Mouse (Mus musculus): ENCODE data around the gene Anks3. TPM values are rescaled to one million over a fixed set of nuclear protein-coding genes. Genes with fewer than 3 reads are reported as not detected.

Gene Anks3
- polyA plus RNA-seq, 1 experiment from 2014 or later, result 58.2 TPM

DNA sequence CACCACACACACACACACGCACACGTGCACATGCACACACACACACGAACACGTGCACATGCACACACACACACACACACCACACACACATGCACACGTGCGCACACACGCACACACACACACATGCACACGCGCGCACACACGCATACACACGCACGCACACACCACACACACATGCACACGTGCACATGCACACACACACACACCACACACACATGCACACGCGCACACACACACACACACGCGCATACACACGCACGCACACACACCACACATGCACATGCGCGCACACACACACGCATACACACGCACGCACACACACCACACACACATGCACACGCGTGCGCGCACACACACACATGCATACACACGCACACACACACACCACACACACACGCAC, 28.6 kb downstream of the Anks3 start:
- ChIA-PET CTCF (no interaction called here), POLR2A (no interaction called here)
- no peaks in the 10 kb centered on the region for H3K27me3 ChIP-seq
- ATAC-seq (no peak), DNase-seq (ENCODE audit: low read depth, low spot score) (no peak)
- no peak for TF ChIP-seq CTCF (IDR thresholded peaks at IDR 0.05)
- in situ Hi-C loops (cut with MboI; ENCODE audit: low pct_unique_long_range_greater_than_20kb), result no loop called here

DNA sequence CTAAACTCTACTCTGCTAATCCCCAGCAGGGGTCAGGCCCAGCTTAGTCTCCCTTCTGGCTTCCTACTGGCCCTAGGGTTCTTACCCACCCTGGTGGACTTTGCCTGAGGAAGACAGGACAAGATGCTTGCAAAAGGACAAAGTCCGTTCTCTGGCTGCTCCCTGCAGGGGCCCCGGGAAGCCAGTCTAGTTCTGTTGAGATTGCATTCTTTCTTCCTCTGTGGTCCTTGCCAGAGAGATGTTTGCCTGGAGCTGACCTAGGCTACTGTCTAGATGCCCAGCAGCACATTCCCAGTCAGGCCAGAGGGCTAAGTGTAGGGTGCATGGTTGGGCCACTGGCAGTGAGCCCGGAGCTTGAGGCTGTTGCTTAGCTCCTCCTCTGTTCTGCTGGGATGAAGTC, 31.6 kb downstream of the Anks3 start:
- POLR2A ChIA-PET, result no interaction called here
- ATAC-seq, result no peak
- no peaks in the 10 kb centered on the region for H3K27me3 ChIP-seq
- no peak for DNase-seq (ENCODE audit: low read depth, low spot score)
- TF ChIP-seq CTCF (IDR thresholded peaks at IDR 0.05), result no peak
- in situ Hi-C loops (cut with MboI; ENCODE audit: low pct_unique_long_range_greater_than_20kb), result no loop called here
- CTCF ChIA-PET, result interaction anchor here (1.2 to 1.6 kb wide), 2 partner anchors 13 to 14 kb away, joined by 3 read pairs; no protein-coding TSS in a partner anchor

DNA sequence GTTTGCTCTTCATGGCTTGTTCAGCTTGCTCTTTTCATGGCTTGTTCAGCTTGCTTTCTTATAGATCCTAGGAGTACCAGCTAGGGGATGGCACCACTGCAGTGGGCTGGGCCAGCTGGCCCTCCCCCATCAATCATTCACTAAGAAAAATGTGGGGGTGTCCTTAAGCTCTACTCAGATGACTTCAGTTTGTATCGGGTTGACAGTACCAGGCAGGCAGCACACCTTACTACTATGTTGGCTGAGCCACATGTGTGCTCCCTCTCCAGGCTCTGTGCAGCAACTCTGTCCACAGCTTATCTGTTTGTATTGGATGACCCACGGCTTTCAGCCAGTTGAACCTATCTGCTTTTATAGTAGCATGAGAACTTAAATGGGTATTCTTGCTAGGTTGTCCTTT, 35.5 kb downstream of the Anks3 start:
- no peak for DNase-seq (ENCODE audit: low read depth, low spot score)
- ATAC-seq, result no peak
- CTCF ChIA-PET, result interaction anchor here (3.4 kb wide), 1 partner anchor 15 kb away, joined by 15 read pairs; no protein-coding TSS in a partner anchor
- POLR2A ChIA-PET, result interaction anchor here (0.6 kb wide), 1 partner anchor 95 kb away, joined by 3 read pairs; no protein-coding TSS in a partner anchor
- H3K27me3 ChIP-seq, result no peaks in the 10 kb centered on the region
- in situ Hi-C loops (cut with MboI; ENCODE audit: low pct_unique_long_range_greater_than_20kb), result no loop called here
- no peak for TF ChIP-seq CTCF (IDR thresholded peaks at IDR 0.05)

DNA sequence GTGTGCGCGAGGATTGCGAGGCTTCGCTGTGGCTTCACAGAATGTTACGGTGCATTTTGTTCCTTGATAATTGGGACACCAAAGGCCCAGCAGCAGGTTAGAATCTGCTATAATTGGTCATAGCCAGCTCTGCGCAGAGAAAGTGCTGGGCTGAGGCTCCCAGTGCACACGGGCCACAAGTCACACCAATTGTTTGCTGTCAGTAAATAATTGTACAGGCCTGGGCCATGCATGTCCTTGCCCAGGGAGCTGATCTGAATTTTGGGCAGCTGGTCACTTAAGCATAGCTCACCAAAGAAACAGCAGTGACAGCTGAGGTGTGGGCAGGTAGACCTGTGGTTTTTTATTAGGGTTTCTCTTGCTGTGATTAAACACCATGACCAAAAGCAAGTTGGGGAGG, 36.0 kb downstream of the Anks3 start:
- ATAC-seq (no peak), DNase-seq (ENCODE audit: low read depth, low spot score) (no peak)
- ChIA-PET CTCF (interaction anchor here (3.4 kb wide), 1 partner anchor 14 kb away, joined by 15 read pairs; no protein-coding TSS in a partner anchor), POLR2A (interaction anchor here (0.6 kb wide), 2 partner anchors 48 to 95 kb away, joined by 3 read pairs; partner anchors contain the start of gene Ubald1)
- TF ChIP-seq CTCF (IDR thresholded peaks at IDR 0.05), result no peak
- H3K27me3 ChIP-seq, result no peaks in the 10 kb centered on the region
- in situ Hi-C loops (cut with MboI; ENCODE audit: low pct_unique_long_range_greater_than_20kb), result no loop called here

DNA sequence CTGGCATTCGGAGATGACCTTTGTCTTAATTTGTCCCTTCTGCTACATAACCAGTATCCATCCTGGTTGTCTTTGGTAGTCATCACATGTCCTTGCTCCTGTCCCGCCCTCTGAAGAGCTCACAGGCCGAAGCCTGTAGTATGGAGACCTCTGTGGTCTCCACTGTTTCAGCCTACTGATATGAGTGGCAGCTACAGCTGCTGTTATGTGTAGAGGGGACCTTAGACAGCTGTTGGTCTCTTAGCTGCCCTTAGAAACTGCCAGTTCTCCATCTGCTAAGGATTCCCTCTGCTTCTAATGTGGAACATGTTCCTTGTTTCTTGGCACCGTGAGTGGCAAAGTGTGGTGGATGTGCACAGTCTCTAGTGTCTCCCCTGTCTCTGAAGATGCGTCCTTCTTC, 40.0 kb downstream of the Anks3 start:
- H3K27me3 ChIP-seq, result no peaks in the 10 kb centered on the region
- no peak for DNase-seq (ENCODE audit: low read depth, low spot score)
- ChIA-PET CTCF (interaction anchor here (1.5 kb wide), 1 partner anchor 10 kb away, joined by 6 read pairs; no protein-coding TSS in a partner anchor), POLR2A (no interaction called here)
- ATAC-seq, result no peak
- in situ Hi-C loops (cut with MboI; ENCODE audit: low pct_unique_long_range_greater_than_20kb), result no loop called here
- no peak for TF ChIP-seq CTCF (IDR thresholded peaks at IDR 0.05)

DNA sequence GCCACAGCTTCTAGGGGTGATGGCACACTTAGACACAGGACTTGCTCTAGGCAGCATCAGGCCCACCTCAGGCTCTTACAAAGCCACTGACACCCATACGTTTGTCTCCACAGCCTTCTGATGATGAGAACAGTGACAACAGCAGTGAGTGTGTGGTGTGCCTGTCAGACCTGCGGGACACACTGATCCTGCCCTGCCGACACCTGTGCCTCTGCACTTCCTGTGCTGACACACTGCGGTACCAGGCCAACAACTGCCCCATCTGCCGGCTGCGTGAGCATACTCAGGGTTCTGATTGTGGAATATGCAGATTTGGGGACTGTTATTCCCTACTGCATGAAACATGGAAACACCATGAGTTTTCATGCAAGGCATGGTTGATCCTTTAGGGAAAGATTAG, 41.5 kb downstream of the Anks3 start:
- POLR2A ChIA-PET, result no interaction called here
- in situ Hi-C loops (cut with MboI; ENCODE audit: low pct_unique_long_range_greater_than_20kb), result no loop called here

DNA sequence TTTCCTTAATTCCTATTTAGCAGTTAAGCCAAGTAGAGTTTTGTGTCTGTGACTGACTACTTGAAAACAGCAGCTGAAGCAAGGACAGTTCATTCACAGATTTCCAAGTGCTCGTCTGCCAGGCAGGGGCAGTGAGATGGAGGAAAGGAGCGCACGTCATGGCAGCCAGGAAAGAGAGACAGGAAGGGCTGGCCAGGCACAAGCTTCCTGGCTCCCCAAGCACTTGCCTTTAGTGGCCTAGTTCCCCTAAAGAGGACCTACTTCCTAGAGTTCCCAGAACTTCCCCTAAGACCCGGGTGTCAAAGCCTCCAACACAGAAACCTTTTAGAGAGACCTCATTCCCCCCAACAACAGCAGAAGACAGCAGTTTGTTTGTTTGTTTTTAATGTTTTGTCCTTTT, 43.4 kb downstream of the Anks3 start:
- no peak for DNase-seq (ENCODE audit: low read depth, low spot score)
- no peak for ATAC-seq
- in situ Hi-C loops (cut with MboI; ENCODE audit: low pct_unique_long_range_greater_than_20kb), result no loop called here
- POLR2A ChIA-PET, result no interaction called here
- CTCF ChIA-PET, result no interaction called here
- H3K27me3 ChIP-seq, result no peaks in the 10 kb centered on the region
- no peak for TF ChIP-seq CTCF (IDR thresholded peaks at IDR 0.05)

More for the DNA sequence above, 41.5 kb downstream of the Anks3 start:
- CTCF ChIA-PET, result interaction anchor here (1.8 kb wide), 1 partner anchor 9 kb away, joined by 11 read pairs; no protein-coding TSS in a partner anchor
- DNase-seq (ENCODE audit: low read depth, low spot score) (no peak), ATAC-seq (no peak)
- no peak for TF ChIP-seq CTCF (IDR thresholded peaks at IDR 0.05)
- no peaks in the 10 kb centered on the region for H3K27me3 ChIP-seq

DNA sequence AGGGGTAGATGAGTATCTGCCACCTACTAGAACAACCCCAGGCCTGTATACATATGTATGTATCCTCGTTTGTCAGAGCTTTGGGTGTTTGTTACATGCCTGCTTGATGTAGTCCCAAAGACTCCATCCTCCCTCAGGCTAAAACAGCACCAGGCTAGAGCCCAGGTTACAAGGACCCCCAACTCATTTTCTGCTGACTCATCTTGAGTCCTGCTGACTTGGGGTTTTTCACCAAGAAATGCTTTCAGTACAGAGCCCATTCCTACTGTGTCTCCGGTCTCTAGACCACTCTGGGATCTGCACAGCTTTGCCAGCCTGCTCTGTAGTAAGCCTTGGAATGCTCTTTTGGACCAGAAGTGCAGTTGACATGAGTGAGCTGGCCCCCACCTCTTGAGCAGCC, 47.4 kb downstream of the Anks3 start:
- no peak for TF ChIP-seq CTCF (IDR thresholded peaks at IDR 0.05)
- POLR2A ChIA-PET, result no interaction called here
- in situ Hi-C loops (cut with MboI; ENCODE audit: low pct_unique_long_range_greater_than_20kb), result no loop called here
- CTCF ChIA-PET, result no interaction called here
- no peaks in the 10 kb centered on the region for H3K27me3 ChIP-seq
- DNase-seq (ENCODE audit: low read depth, low spot score) (no peak), ATAC-seq (no peak)

DNA sequence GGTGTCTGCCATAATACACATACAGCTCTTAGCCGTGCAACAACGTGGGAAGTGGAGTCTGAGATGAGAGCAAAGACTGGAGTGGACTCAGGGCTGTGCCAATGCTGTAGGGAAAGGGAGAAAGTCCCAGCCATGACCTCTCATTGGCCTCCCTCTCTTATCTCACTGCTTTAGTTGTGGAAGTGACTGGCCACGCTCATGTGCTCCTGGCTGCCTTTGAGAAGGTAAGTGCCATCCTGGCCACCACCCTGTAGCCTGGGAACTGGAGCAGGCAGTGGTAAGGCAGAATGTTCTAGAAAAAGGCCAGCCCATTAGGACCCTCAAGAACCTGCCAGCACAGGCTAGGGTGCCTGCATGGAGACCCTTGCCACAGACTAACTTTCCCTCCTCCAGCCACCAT, 48.1 kb downstream of the Anks3 start:
- CTCF ChIA-PET, result no interaction called here
- POLR2A ChIA-PET, result no interaction called here
- no peak for ATAC-seq
- in situ Hi-C loops (cut with MboI; ENCODE audit: low pct_unique_long_range_greater_than_20kb), result no loop called here
- no peak for DNase-seq (ENCODE audit: low read depth, low spot score)
- no peak for TF ChIP-seq CTCF (IDR thresholded peaks at IDR 0.05)
- H3K27me3 ChIP-seq, result no peaks in the 10 kb centered on the region

DNA sequence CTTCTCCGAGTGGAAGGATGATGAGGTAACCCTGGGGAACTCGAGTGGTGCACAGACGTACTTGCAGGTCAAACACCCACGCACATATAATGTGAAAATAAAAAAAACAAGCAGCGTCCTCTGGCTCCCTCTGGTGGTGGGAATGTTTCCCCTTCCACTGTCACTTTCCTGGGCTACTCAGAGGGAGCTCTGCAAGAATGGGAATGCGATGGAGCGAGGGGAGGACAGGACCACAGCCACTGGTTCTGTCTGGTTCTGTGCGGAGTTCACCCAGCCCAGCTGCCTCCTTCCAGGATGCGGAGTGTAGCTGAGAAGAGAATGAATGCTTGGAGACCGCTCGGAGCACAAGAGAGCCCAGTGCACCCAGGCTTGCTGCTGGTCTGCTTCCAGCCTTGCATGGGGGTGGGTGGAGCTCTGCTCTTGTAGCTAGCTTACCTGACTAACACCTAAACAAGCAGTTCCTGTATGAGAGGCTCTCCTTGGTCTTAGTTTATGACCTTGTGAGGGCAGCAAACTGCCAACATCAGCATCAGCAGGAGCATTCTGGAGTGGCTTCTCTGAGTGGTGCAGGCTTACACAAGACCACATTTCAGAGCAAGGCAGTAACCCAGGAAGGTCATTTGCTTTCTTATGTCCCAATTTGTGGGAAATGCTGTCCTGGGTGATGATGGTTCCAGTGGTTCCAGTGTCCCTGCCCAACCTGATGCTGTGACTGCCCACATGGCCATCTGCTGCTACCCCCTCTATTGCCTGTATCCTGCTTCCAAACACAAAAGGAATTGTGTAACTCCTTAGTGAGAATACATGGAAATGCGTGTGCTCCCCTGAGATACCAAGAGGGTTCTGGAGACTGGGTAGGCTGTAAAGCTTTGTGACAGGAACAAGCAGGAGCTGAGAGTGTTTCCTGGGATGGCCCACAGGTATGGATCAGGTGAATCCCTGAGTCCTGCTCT, 49.9 kb downstream of the Anks3 start:
- DNase-seq (ENCODE audit: low read depth, low spot score), result peak; percentile 59
- no peaks in the 10 kb centered on the region for H3K27me3 ChIP-seq
- ChIA-PET POLR2A (interaction anchor here (0.5 to 2.3 kb wide), 6 partner anchors 18 to 313 kb away, joined by 3 to 8 read pairs (median 5); partner anchors contain the start of genes Mgrn1, Smim22 and Ubald1), CTCF (interaction anchor here (0.8 to 2.7 kb wide), 17 partner anchors 8 to 51 kb away, joined by 3 to 24 read pairs (median 7); partner anchors contain the start of genes Mgrn1, Nudt16l1 and Ubald1)
- peak; percentile 41 for ATAC-seq
- no peak for TF ChIP-seq CTCF (IDR thresholded peaks at IDR 0.05)
- in situ Hi-C loops (cut with MboI; ENCODE audit: low pct_unique_long_range_greater_than_20kb), result no loop called here
